Mouse (Mus musculus) midbrain, postnatal 0 days (tissue): ENCODE results near the gene Pdss1. TPM values are rescaled to one million over a fixed set of nuclear protein-coding genes. Genes with fewer than 3 reads are reported as not detected.
"Not testable (repeated sequence)": the region's sequence is repeated elsewhere in the genome, so short reads cannot be mapped to it uniquely, and the experiment has no call there.

Source experiments
- ATAC-seq: fragments of 200-750 bp; cut with Nextera tagmentation; 2 replicates; pipeline ENCODE4 v1.8.0; 2017; ENCODE audit warnings: moderate number of reproducible peaks, mild to moderate bottlenecking, moderate TSS enrichment, moderate library complexity; ENCODE audit not compliant: low FRiP score
- DNase-seq: peaks from one replicate; pipeline ENCODE4 v3.0.0-alpha.2; 2015; ENCODE audit warnings: low spot score
- H3K27ac ChIP-seq: fragments of 300-500 bp; sonication (generic); 2 replicates; pipeline ENCODE4 v1.5.1; 2014; ENCODE audit warnings: low read depth, mild to moderate bottlenecking, low read length, mixed read lengths
- H3K27me3 ChIP-seq: fragments of 300-500 bp; sonication (generic); 2 replicates; pipeline ENCODE4 v1.6.1; 2014; ENCODE audit warnings: low read length, control low read depth, mixed read lengths; ENCODE audit not compliant: insufficient read depth
- H3K36me3 ChIP-seq: fragments of 300-500 bp; sonication (generic); 2 replicates; pipeline ENCODE4 v1.6.1; 2014; ENCODE audit warnings: low read length, control low read depth, mixed read lengths; ENCODE audit not compliant: insufficient read depth
- H3K4me1 ChIP-seq: fragments of 300-500 bp; sonication (generic); 2 replicates; pipeline ENCODE4 v1.6.1; 2014; ENCODE audit warnings: mild to moderate bottlenecking, control low read depth, antibody characterized with exemption, low read length, mixed read lengths; ENCODE audit not compliant: insufficient read depth
- H3K4me2 ChIP-seq: fragments of 300-500 bp; sonication (generic); 2 replicates; pipeline ENCODE4 v1.6.1; 2014; ENCODE audit warnings: low read depth, mild to moderate bottlenecking, low read length, mixed read lengths; ENCODE audit not compliant: poor library complexity, severe bottlenecking
- H3K4me3 ChIP-seq: fragments of 300-500 bp; sonication (generic); 2 replicates; pipeline ENCODE4 v1.5.1; 2014; ENCODE audit warnings: low read depth, mild to moderate bottlenecking, low read length, moderate library complexity
- H3K9ac ChIP-seq: fragments of 300-500 bp; sonication (generic); replicated peaks from 2 replicates; pipeline ENCODE4 v1.6.1; 2014; ENCODE audit warnings: mild to moderate bottlenecking, low read length, moderate library complexity, mixed read lengths; ENCODE audit not compliant: poor library complexity, severe bottlenecking
- H3K9me3 ChIP-seq: fragments of 300-500 bp; sonication (generic); 2 replicates; pipeline ENCODE4 v1.6.1; 2016; ENCODE audit warnings: low read length, control low read depth
- CTCF ChIP-seq: IDR thresholded peaks from 2 replicates; pipeline ENCODE4 v1.5.1; 2016; ENCODE audit warnings: antibody characterized with exemption, mild to moderate bottlenecking
- WGBS: fragments of 180-500 bp; shearing (Covaris S2); extraction: QIAGEN DNeasy Blood & Tissue Kit; methylation state at CpG from one replicate; pipeline ENCODE4 v1.1.7; 2014; 5-methylcytosine and 5-hydroxymethylcytosine counted together
- polyA plus RNA-seq: library from polyadenylated mRNA; unstranded; fragments of >200 nt; fragmentation: Nextera tagmentation; extraction: Ambion mirVana; gene quantifications from 2 replicates; pipeline ENCODE4 v1.2.1, GENCODE M21; 2015
- total RNA-seq: library from RNA; depleted of rRNA; stranded (reverse); fragments of >200 nt; gene quantifications from 2 replicates; pipeline ENCODE4 v1.2.3, GENCODE M21; 2014

Pdss1 gene
- total and polyA plus RNA-seq, 2 experiments from 2014 or later, result 24.2 to 39.1 TPM

GRCm38 (mm10) chr2:22894932-22895281 is 415 bp upstream of the Pdss1 start:
- Histone ChIP-seq H3K4me2 (peak overlapping the region; percentile 71), H3K27ac (peak overlapping the region; percentile 86), H3K9ac (peak overlapping the region; percentile 76), H3K4me1 (peaks cover 8% of the 10 kb centered on the region; the same call in 1 of the 2 replicates), H3K4me3 (peak overlapping the region; percentile 91), H3K36me3 (no peaks in the 10 kb centered on the region), H3K9me3 (no peaks in the 10 kb centered on the region), H3K27me3 (no peaks in the 10 kb centered on the region)
- DNase-seq (no peak), ATAC-seq (peak; percentile 29)
- 26% methylated on average over 9 of the region's 9 CpGs for WGBS
- TF ChIP-seq CTCF, result no peak

- no peaks in the 10 kb centered on the region for H3K4me1 ChIP-seq
- ATAC-seq, result no peak
- no peak overlapping the region for H3K4me3 ChIP-seq
- TF ChIP-seq CTCF, result no peak
- H3K9ac ChIP-seq, result no peak overlapping the region
- DNase-seq, result no peak
- H3K4me2 ChIP-seq, result no peak overlapping the region
- H3K27ac ChIP-seq, result no peak overlapping the region
- H3K36me3 ChIP-seq, result peaks cover 24% of the 10 kb centered on the region; the same call in 1 of the 2 replicates
- 96% methylated on average over 3 of the region's 3 CpGs for WGBS
- no peaks in the 10 kb centered on the region for H3K27me3 ChIP-seq
- no peaks in the 10 kb centered on the region for H3K9me3 ChIP-seq
Measured at GRCm38 (mm10) chr2:22903947-22904346, 8.6 kb downstream of the Pdss1 start.

GRCm38 (mm10) chr2:22914421-22914820 is 19.1 kb downstream of the Pdss1 start:
- no peaks in the 10 kb centered on the region for H3K27me3 ChIP-seq
- no peak overlapping the region for H3K4me2 ChIP-seq
- no peaks in the 10 kb centered on the region for H3K4me1 ChIP-seq
- no peak overlapping the region for H3K27ac ChIP-seq
- no peak for DNase-seq
- no peak for ATAC-seq
- H3K9me3 ChIP-seq, result no peaks in the 10 kb centered on the region
- H3K4me3 ChIP-seq, result no peak overlapping the region
- 52% methylated on average over 3 of the region's 3 CpGs for WGBS
- no peak overlapping the region for H3K9ac ChIP-seq
- peaks cover 27% of the 10 kb centered on the region; the same call in 1 of the 2 replicates for H3K36me3 ChIP-seq
- TF ChIP-seq CTCF, result no peak

- ATAC-seq (no peak), DNase-seq (no peak)
- H3K4me3 ChIP-seq, result no peak overlapping the region
- WGBS, result 91% methylated on average over 2 of the region's 2 CpGs
- no peaks in the 10 kb centered on the region for H3K9me3 ChIP-seq
- no peak overlapping the region for H3K4me2 ChIP-seq
- TF ChIP-seq CTCF, result no peak
- H3K4me1 ChIP-seq, result no peaks in the 10 kb centered on the region
- no peak overlapping the region for H3K27ac ChIP-seq
- no peak overlapping the region for H3K9ac ChIP-seq
- no peaks in the 10 kb centered on the region for H3K27me3 ChIP-seq
- peaks cover 34% of the 10 kb centered on the region for H3K36me3 ChIP-seq
Measured at GRCm38 (mm10) chr2:22918651-22919050, 23.3 kb downstream of the Pdss1 start.

- not testable (repeated sequence) for H3K4me2 ChIP-seq, H3K9ac ChIP-seq, H3K4me3 ChIP-seq, H3K27me3 ChIP-seq, H3K27ac ChIP-seq, ATAC-seq, DNase-seq, H3K9me3 ChIP-seq, H3K4me1 ChIP-seq
- peaks cover 20% of the 10 kb centered on the region for H3K36me3 ChIP-seq
- 97% methylated on average over 2 of the region's 3 CpGs for WGBS
Measured at GRCm38 (mm10) chr2:22925911-22926310, 30.6 kb downstream of the Pdss1 start.

- Histone ChIP-seq H3K4me2 (no peak overlapping the region), H3K36me3 (peaks cover 20% of the 10 kb centered on the region), H3K27me3 (no peaks in the 10 kb centered on the region), H3K4me1 (no peaks in the 10 kb centered on the region), H3K27ac (no peak overlapping the region), H3K9me3 (no peaks in the 10 kb centered on the region), H3K4me3 (no peak overlapping the region), H3K9ac (no peak overlapping the region)
- DNase-seq (no peak), ATAC-seq (no peak)
- WGBS, result 44% methylated on average over 2 of the region's 2 CpGs
- no peak for TF ChIP-seq CTCF
Measured at GRCm38 (mm10) chr2:22928259-22928658, 32.9 kb downstream of the Pdss1 start.
